Mouse (Mus musculus): ENCODE measurements around the gene Gadd45gip1.
A peak's percentile ranks its signal among the peaks of the same experiment; 100 is the strongest.

The Gadd45gip1 gene

GRCm38 (mm10) chr8:84856864-84857441 lies 25.6 kb downstream of the Gadd45gip1 start, which contains the start of gene Farsa:
Gene Farsa, plus strand, starts transcription at chr8:84856989.
- peak; percentile 93 for DNase-seq

DNA sequence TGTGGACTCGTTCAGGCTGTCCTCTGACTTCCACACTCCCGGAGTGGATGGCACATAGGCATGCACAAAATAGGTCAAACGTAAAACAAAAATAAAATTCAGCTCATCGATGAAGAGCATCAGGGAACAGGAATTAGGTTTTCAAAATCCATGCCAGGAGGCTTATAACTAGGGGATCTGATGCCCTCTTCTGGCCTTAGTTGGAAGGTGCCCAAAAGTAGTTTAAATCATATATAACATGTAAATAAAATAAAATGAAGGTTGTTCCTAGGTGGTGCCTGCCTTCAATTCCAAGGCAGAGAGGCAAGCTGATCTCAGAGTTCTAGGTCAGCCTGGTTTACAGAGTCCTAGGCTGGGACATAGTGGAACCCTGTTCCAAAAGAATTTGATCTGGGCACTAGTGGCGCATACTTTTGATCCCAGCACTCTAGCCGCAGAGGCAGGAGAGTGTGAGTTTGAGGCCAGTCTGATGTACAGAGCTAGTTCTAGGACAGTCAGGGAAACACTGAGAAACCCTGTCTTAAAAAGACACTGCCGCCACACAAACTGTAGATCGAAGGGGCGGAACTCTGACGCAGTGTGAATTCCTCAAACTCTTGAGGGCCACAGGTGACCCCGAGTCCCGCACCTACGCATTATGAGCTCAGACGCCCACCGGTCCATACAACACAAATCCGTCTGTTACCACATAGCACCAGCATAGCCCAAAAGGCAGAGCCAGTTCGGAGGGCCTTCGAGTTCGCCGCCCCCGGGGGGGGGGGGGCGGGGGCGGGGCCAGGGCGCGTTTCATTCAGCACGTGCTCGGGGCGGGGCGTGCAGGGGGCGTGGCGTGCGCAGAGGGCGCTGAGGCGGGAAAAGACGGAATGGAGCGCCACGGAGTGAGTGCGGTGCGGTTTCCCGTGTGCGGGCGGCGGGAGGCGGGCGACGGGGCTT lies 40.3 kb downstream of the Gadd45gip1 start, which contains the start of gene Syce2:
Syce2 (plus strand) TSS at position 736 of the 933 bp plus-strand sequence.
- peak; percentile 71 for DNase-seq

- DNase-seq = no peak
Observed at GRCm38 (mm10) chr8:84872309-84872965, 41.1 kb downstream of the Gadd45gip1 start.

GRCm38 (mm10) chr8:84873016-84873415 lies 41.7 kb downstream of the Gadd45gip1 start:
- no peak for DNase-seq

- no peak for DNase-seq
Observed at GRCm38 (mm10) chr8:84874339-84874738, 43.0 kb downstream of the Gadd45gip1 start.

DNA sequence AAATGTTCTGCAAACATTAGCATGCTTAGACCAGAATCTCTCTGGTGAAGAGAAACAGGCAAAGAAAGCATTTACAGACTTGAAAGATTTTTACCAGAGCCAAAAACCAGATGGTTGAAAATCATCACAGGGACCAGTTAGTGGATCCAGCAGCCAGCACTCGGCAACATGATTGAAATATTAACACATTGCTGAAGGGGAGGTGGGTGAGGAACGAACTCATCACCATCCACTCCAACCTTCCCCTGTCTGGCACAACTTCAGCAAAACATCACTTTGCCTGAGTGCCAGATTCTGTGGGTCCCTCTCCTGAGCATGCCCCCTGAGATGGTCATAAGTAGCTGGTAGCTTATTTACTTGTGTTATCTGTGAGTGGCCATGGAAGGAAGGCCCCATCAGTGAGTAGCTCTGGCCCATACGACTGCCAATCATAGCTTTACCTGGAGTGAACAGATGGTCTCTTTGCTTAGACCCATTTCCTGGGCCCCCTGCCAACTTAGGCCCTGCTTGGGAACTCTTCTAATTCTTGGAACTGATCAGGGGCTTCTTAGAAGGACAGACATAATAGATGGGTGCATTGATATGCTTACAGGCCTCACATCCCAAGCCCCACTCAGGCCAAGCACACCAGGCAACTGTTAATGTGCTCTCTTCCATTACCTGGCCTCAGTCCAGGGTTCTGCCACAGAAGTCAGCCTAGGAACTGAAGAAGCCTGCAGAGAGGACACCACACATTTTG lies 46.1 kb downstream of the Gadd45gip1 start:
- peak; percentile 86 for DNase-seq

GRCm38 (mm10) chr8:84878915-84879314 lies 47.6 kb downstream of the Gadd45gip1 start:
- DNase-seq = no peak

DNA sequence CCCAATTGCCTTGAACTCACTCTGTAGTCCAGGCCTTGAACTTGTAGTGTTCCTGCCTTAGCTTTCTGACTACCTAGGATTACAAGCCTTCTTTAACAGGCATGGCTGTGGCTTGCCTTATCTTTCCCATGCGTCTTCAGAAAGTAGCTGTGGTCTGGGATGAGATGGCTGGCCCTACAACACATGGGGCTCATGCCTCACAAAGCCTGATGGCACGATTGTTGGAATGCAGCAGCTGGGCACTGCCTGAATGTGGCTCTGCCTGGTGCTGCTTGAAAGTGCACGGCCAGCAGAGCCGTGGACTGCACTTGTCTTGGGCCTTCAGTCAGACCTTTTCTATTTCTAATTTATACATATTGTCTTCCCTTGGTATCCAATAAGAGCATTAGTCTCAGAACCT lies 53.4 kb downstream of the Gadd45gip1 start:
- no peak for DNase-seq
